Mouse (Mus musculus) frontal cortex, postnatal 10 days (tissue): ENCODE measurements around the gene Tmem40.

Experiments used
- DNase-seq, 2 experiments: peaks; one replicate each; pipeline ENCODE4 v3.0.0; 2022; ENCODE audit warnings: low spot score in 2 of 2, mixed read lengths in 1 of 2

Tmem40 gene

GRCm38 (mm10) chr6:115761995-115762756 is at the start of gene Tmem40:
Tmem40 (minus strand) TSS chr6:115762410.
- no peak for DNase-seq

- DNase-seq, result no peak
Observed at GRCm38 (mm10) chr6:115811606-115812005, 49.4 kb upstream of the Tmem40 start.

- DNase-seq, result peak; percentile 75 to 84
Observed at GRCm38 (mm10) chr6:115808488-115809231, 46.5 kb upstream of the Tmem40 start, which contains the start of gene Rpl32. Rpl32 (minus strand) TSS chr6:115808747.

- DNase-seq, result no peak
Observed at GRCm38 (mm10) chr6:115808196-115808487, 45.9 kb upstream of the Tmem40 start.

GRCm38 (mm10) chr6:115807464-115808195 is 45.4 kb upstream of the Tmem40 start:
- DNase-seq, result no peak

- no peak for DNase-seq
Observed at GRCm38 (mm10) chr6:115804432-115805192, 42.4 kb upstream of the Tmem40 start.

- peak; percentile 55 to 73 for DNase-seq
Observed at GRCm38 (mm10) chr6:115803541-115804382, 41.6 kb upstream of the Tmem40 start.

- DNase-seq, result no peak
Observed at GRCm38 (mm10) chr6:115801811-115802210, 39.6 kb upstream of the Tmem40 start.

GRCm38 (mm10) chr6:115792691-115793215 is 30.5 kb upstream of the Tmem40 start:
- DNase-seq, result no peak

- DNase-seq, result peak; percentile 26 to 31
Observed at GRCm38 (mm10) chr6:115791842-115792686, 29.9 kb upstream of the Tmem40 start.

GRCm38 (mm10) chr6:115791016-115791415 is 28.8 kb upstream of the Tmem40 start:
- no peak for DNase-seq

GRCm38 (mm10) chr6:115782781-115783180 is 20.6 kb upstream of the Tmem40 start:
- no peak for DNase-seq

GRCm38 (mm10) chr6:115776363-115776762 is 14.2 kb upstream of the Tmem40 start:
- no peak for DNase-seq

GRCm38 (mm10) chr6:115775838-115776237 is 13.6 kb upstream of the Tmem40 start:
- DNase-seq, result no peak

- peak in 1 of 2 experiments; percentile 36 for DNase-seq
Observed at GRCm38 (mm10) chr6:115774501-115774921, 12.3 kb upstream of the Tmem40 start, which contains the start of gene Cand2. Cand2 (plus strand) TSS chr6:115774538.

- no peak for DNase-seq
Observed at GRCm38 (mm10) chr6:115773966-115774413, 11.8 kb upstream of the Tmem40 start.

GRCm38 (mm10) chr6:115772604-115773003 is 10.4 kb upstream of the Tmem40 start:
- DNase-seq, result no peak

- DNase-seq, result no peak
Observed at GRCm38 (mm10) chr6:115772201-115772600, 10.0 kb upstream of the Tmem40 start.

- DNase-seq, result no peak
Observed at GRCm38 (mm10) chr6:115770852-115771251, 8.6 kb upstream of the Tmem40 start.
